Mouse (Mus musculus): Measurements from ENCODE around the gene Magi3. TPM values are rescaled to one million over a fixed set of nuclear protein-coding genes. Genes with fewer than 3 reads are reported as not detected.

Gene Magi3
- polyA plus RNA-seq, 1 experiment = 5.3 TPM

DNA sequence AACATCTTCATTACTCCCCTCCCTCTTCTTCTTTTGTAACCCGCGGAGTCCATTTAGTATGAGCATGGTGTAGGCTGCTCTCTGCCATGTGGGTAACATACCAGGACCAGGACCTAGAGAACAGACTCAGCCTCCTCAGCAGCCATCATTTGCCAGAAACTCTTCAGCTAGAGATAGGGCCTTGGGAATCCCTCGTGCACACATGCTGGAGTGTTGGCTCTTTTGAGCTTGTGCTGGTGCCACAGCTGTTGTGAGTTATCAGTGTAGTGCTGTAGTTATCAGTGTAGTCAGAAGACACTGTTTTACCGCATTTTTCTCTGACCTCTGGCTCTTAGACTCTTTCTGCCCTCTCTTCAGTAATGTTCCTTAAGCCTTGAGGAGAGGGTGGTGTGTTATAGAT lies 230.8 kb downstream of the Magi3 start:
- no peak overlapping the region for H3K4me3 ChIP-seq (ENCODE audit: insufficient read depth, poor library complexity, severe bottlenecking)
- TF ChIP-seq FOSL1 (IDR thresholded peaks at IDR 0.05; ENCODE audit: insufficient read depth, low read length, poor library complexity, severe bottlenecking) = no peak
- no peak for TF ChIP-seq MYOD1 (IDR thresholded peaks at IDR 0.05; ENCODE audit: control insufficient read depth, insufficient read length, low read depth)
- TF ChIP-seq USF1 (IDR thresholded peaks at IDR 0.05; ENCODE audit: low read depth) = no peak
- no peak for TF ChIP-seq MAX (IDR thresholded peaks at IDR 0.05)
- TF ChIP-seq CTCF (IDR thresholded peaks at IDR 0.05; ENCODE audit: control insufficient read depth, insufficient read depth, insufficient read length) = no peak
- TF ChIP-seq CEBPB (IDR thresholded peaks at IDR 0.05; ENCODE audit: low read depth) = no peak
- TF ChIP-seq MYOG (IDR thresholded peaks at IDR 0.05; ENCODE audit: control insufficient read depth, extremely low read depth, insufficient read length) = no peak
- no peaks in the 10 kb centered on the region for H3K79me3 ChIP-seq (ENCODE audit: low read depth)
- no peak overlapping the region for H3ac ChIP-seq (ENCODE audit: control insufficient read depth, insufficient read length, low read depth)
- H3K27me3 ChIP-seq (ENCODE audit: control insufficient read depth, insufficient read depth, insufficient read length) = no peaks in the 10 kb centered on the region
- H3K36me3 ChIP-seq (ENCODE audit: control insufficient read depth, insufficient read depth) = peaks cover 77% of the 10 kb centered on the region
- no peaks in the 10 kb centered on the region for H3K79me2 ChIP-seq (ENCODE audit: control insufficient read depth, insufficient read depth)

- Histone ChIP-seq H3K36me3 (ENCODE audit: control insufficient read depth, insufficient read depth) (peaks cover 78% of the 10 kb centered on the region), H3K27me3 (ENCODE audit: control insufficient read depth, insufficient read depth, insufficient read length) (no peaks in the 10 kb centered on the region), H3K79me2 (ENCODE audit: control insufficient read depth, insufficient read depth) (no peaks in the 10 kb centered on the region), H3ac (ENCODE audit: control insufficient read depth, insufficient read length, low read depth) (no peak overlapping the region), H3K4me3 (ENCODE audit: insufficient read depth, poor library complexity, severe bottlenecking) (no peak overlapping the region), H3K79me3 (ENCODE audit: low read depth) (no peaks in the 10 kb centered on the region)
- TF ChIP-seq CEBPB (IDR thresholded peaks at IDR 0.05; ENCODE audit: low read depth) = no peak
- TF ChIP-seq FOSL1 (IDR thresholded peaks at IDR 0.05; ENCODE audit: insufficient read depth, low read length, poor library complexity, severe bottlenecking) = no peak
- no peak for TF ChIP-seq CTCF (IDR thresholded peaks at IDR 0.05; ENCODE audit: control insufficient read depth, insufficient read depth, insufficient read length)
- TF ChIP-seq MAX (IDR thresholded peaks at IDR 0.05) = no peak
- TF ChIP-seq MYOD1 (IDR thresholded peaks at IDR 0.05; ENCODE audit: control insufficient read depth, insufficient read length, low read depth) = no peak
- no peak for TF ChIP-seq MYOG (IDR thresholded peaks at IDR 0.05; ENCODE audit: control insufficient read depth, extremely low read depth, insufficient read length)
- TF ChIP-seq USF1 (IDR thresholded peaks at IDR 0.05; ENCODE audit: low read depth) = no peak
Observed at GRCm38 (mm10) chr3:103987831-103988432, 232.2 kb downstream of the Magi3 start.

- Histone ChIP-seq H3K4me3 (ENCODE audit: insufficient read depth, poor library complexity, severe bottlenecking) (no peak overlapping the region), H3ac (ENCODE audit: control insufficient read depth, insufficient read length, low read depth) (no peak overlapping the region), H3K79me3 (ENCODE audit: low read depth) (no peaks in the 10 kb centered on the region), H3K36me3 (ENCODE audit: control insufficient read depth, insufficient read depth) (peaks cover 62% of the 10 kb centered on the region), H3K79me2 (ENCODE audit: control insufficient read depth, insufficient read depth) (no peaks in the 10 kb centered on the region), H3K27me3 (ENCODE audit: control insufficient read depth, insufficient read depth, insufficient read length) (no peaks in the 10 kb centered on the region)
- TF ChIP-seq FOSL1 (IDR thresholded peaks at IDR 0.05; ENCODE audit: insufficient read depth, low read length, poor library complexity, severe bottlenecking) (no peak), CTCF (IDR thresholded peaks at IDR 0.05; ENCODE audit: control insufficient read depth, insufficient read depth, insufficient read length) (no peak), MAX (IDR thresholded peaks at IDR 0.05) (no peak), MYOD1 (IDR thresholded peaks at IDR 0.05; ENCODE audit: control insufficient read depth, insufficient read length, low read depth) (no peak), USF1 (IDR thresholded peaks at IDR 0.05; ENCODE audit: low read depth) (no peak), MYOG (IDR thresholded peaks at IDR 0.05; ENCODE audit: control insufficient read depth, extremely low read depth, insufficient read length) (no peak), CEBPB (IDR thresholded peaks at IDR 0.05; ENCODE audit: low read depth) (no peak)
Observed at GRCm38 (mm10) chr3:103985194-103985593, 235.0 kb downstream of the Magi3 start.

- no peaks in the 10 kb centered on the region for H3K79me2 ChIP-seq (ENCODE audit: control insufficient read depth, insufficient read depth)
- no peaks in the 10 kb centered on the region for H3K27me3 ChIP-seq (ENCODE audit: control insufficient read depth, insufficient read depth, insufficient read length)
- TF ChIP-seq FOSL1 (IDR thresholded peaks at IDR 0.05; ENCODE audit: insufficient read depth, low read length, poor library complexity, severe bottlenecking) (no peak), MYOG (IDR thresholded peaks at IDR 0.05; ENCODE audit: control insufficient read depth, extremely low read depth, insufficient read length) (no peak), MAX (IDR thresholded peaks at IDR 0.05) (no peak), CTCF (IDR thresholded peaks at IDR 0.05; ENCODE audit: control insufficient read depth, insufficient read depth, insufficient read length) (no peak), USF1 (IDR thresholded peaks at IDR 0.05; ENCODE audit: low read depth) (no peak), MYOD1 (IDR thresholded peaks at IDR 0.05; ENCODE audit: control insufficient read depth, insufficient read length, low read depth) (no peak), CEBPB (IDR thresholded peaks at IDR 0.05; ENCODE audit: low read depth) (no peak)
- peaks cover 59% of the 10 kb centered on the region for H3K36me3 ChIP-seq (ENCODE audit: control insufficient read depth, insufficient read depth)
- H3ac ChIP-seq (ENCODE audit: control insufficient read depth, insufficient read length, low read depth) = no peak overlapping the region
- no peak overlapping the region for H3K4me3 ChIP-seq (ENCODE audit: insufficient read depth, poor library complexity, severe bottlenecking)
- H3K79me3 ChIP-seq (ENCODE audit: low read depth) = no peaks in the 10 kb centered on the region
Observed at GRCm38 (mm10) chr3:103984556-103984955, 235.6 kb downstream of the Magi3 start.

DNA sequence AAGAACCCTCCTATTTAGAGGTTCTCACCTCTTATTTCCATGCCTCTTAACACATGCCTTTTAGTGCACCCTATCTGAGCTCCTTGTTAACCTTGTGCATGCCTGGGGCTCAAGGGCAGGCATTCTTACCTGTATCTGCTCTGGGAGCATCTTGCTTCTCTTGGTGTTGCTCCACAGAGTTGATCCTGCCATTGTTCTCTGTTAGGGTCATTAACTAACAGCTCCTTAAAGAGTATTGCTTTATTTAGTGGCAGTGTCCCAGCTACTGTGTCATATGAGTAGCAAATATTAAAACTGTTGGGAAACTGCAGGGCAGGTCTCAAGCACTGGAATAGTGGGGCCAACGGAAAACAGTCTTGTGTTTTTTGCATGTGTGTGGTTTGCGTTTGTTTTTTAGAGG lies 249.0 kb downstream of the Magi3 start:
- peaks cover 8% of the 10 kb centered on the region for H3K79me3 ChIP-seq (ENCODE audit: low read depth)
- TF ChIP-seq MYOD1 (IDR thresholded peaks at IDR 0.05; ENCODE audit: control insufficient read depth, insufficient read length, low read depth) = no peak
- TF ChIP-seq CEBPB (IDR thresholded peaks at IDR 0.05; ENCODE audit: low read depth) = no peak
- TF ChIP-seq CTCF (IDR thresholded peaks at IDR 0.05; ENCODE audit: control insufficient read depth, insufficient read depth, insufficient read length) = no peak
- TF ChIP-seq MAX (IDR thresholded peaks at IDR 0.05) = no peak
- TF ChIP-seq MYOG (IDR thresholded peaks at IDR 0.05; ENCODE audit: control insufficient read depth, extremely low read depth, insufficient read length) = no peak
- no peak for TF ChIP-seq FOSL1 (IDR thresholded peaks at IDR 0.05; ENCODE audit: insufficient read depth, low read length, poor library complexity, severe bottlenecking)
- TF ChIP-seq USF1 (IDR thresholded peaks at IDR 0.05; ENCODE audit: low read depth) = no peak

More for the DNA sequence above, 249.0 kb downstream of the Magi3 start:
- Histone ChIP-seq H3K27me3 (ENCODE audit: control insufficient read depth, insufficient read depth, insufficient read length) (no peaks in the 10 kb centered on the region), H3ac (ENCODE audit: control insufficient read depth, insufficient read length, low read depth) (no peak overlapping the region), H3K36me3 (ENCODE audit: control insufficient read depth, insufficient read depth) (peaks cover 31% of the 10 kb centered on the region), H3K79me2 (ENCODE audit: control insufficient read depth, insufficient read depth) (peaks cover 35% of the 10 kb centered on the region), H3K4me3 (ENCODE audit: insufficient read depth, poor library complexity, severe bottlenecking) (no peak overlapping the region)
